Mouse (Mus musculus) layer of hippocampus, postnatal 25 days (tissue): ENCODE data around the gene Prkag3. TPM values are rescaled to one million over a fixed set of nuclear protein-coding genes. Genes with fewer than 3 reads are reported as not detected.
A peak's percentile ranks its signal among the peaks of the same experiment; 100 is the strongest.

Source experiments
- DNase-seq, 2 experiments: peaks; one replicate each; pipeline ENCODE4 v3.0.0; 2022; ENCODE audit warnings: mixed read lengths in 2 of 2, low spot score in 1 of 2; ENCODE audit errors: extremely low spot score in 1 of 2
- total RNA-seq, 2 experiments: library from RNA; stranded (reverse); gene quantifications; 2 replicates each; pipeline ENCODE4 v1.2.3; 2021

The Prkag3 gene
- total RNA-seq, 2 experiments from 2014 or later: not detected

GRCm38 (mm10) chr1:74763081-74763480 lies 14.1 kb upstream of the Prkag3 start:
- peak; percentile 32 to 66 for DNase-seq

- peak in 1 of 2 experiments; percentile 24 for DNase-seq
These were observed 10.8 kb upstream of the Prkag3 start for GRCm38 (mm10) chr1:74759773-74760172.

- no peak for DNase-seq
These were observed 5.3 kb upstream of the Prkag3 start for GRCm38 (mm10) chr1:74754175-74754785.

- no peak for DNase-seq
These were observed 4.4 kb upstream of the Prkag3 start for GRCm38 (mm10) chr1:74753266-74753974.

GRCm38 (mm10) chr1:74752833-74753232 lies 3.8 kb upstream of the Prkag3 start:
- DNase-seq: no peak

GRCm38 (mm10) chr1:74752150-74752549 lies 3.1 kb upstream of the Prkag3 start:
- no peak for DNase-seq

- DNase-seq: no peak
These were observed 1.7 kb upstream of the Prkag3 start for GRCm38 (mm10) chr1:74750683-74751082.

GRCm38 (mm10) chr1:74749301-74749700 lies 280 bp upstream of the Prkag3 start:
- no peak for DNase-seq

- no peak for DNase-seq
These were observed 1.7 kb downstream of the Prkag3 start for GRCm38 (mm10) chr1:74747335-74747734.

- no peak for DNase-seq
These were observed 8.2 kb downstream of the Prkag3 start for GRCm38 (mm10) chr1:74740846-74741245.

- DNase-seq: no peak
These were observed 11.5 kb downstream of the Prkag3 start for GRCm38 (mm10) chr1:74737500-74737899.

- no peak for DNase-seq
These were observed 12.0 kb downstream of the Prkag3 start for GRCm38 (mm10) chr1:74736977-74737376.

- no peak for DNase-seq
These were observed 20.6 kb downstream of the Prkag3 start for GRCm38 (mm10) chr1:74728446-74728845.

- DNase-seq: no peak
These were observed 22.3 kb downstream of the Prkag3 start for GRCm38 (mm10) chr1:74726674-74727073.

GRCm38 (mm10) chr1:74726114-74726513 lies 22.9 kb downstream of the Prkag3 start:
- no peak for DNase-seq

- no peak for DNase-seq
These were observed 25.3 kb downstream of the Prkag3 start for GRCm38 (mm10) chr1:74723748-74724147.

GRCm38 (mm10) chr1:74721657-74722056 lies 27.4 kb downstream of the Prkag3 start:
- DNase-seq: no peak

- no peak for DNase-seq
These were observed 29.7 kb downstream of the Prkag3 start for GRCm38 (mm10) chr1:74719281-74719680.

- DNase-seq: no peak
These were observed 30.9 kb downstream of the Prkag3 start for GRCm38 (mm10) chr1:74718113-74718512.

GRCm38 (mm10) chr1:74715886-74716285 lies 33.1 kb downstream of the Prkag3 start:
- DNase-seq: no peak

- no peak for DNase-seq
These were observed 33.6 kb downstream of the Prkag3 start for GRCm38 (mm10) chr1:74715468-74715867.

GRCm38 (mm10) chr1:74714967-74715366 lies 34.1 kb downstream of the Prkag3 start:
- DNase-seq: no peak
